Mouse (Mus musculus): ENCODE measurements at regions not wholly inside any gene's neighbourhood (a gene's known extent, or its start where the extent isn't known, plus 50 kb on each side); places are given as distances from the start of the nearest gene placed in this dataset.

DNA sequence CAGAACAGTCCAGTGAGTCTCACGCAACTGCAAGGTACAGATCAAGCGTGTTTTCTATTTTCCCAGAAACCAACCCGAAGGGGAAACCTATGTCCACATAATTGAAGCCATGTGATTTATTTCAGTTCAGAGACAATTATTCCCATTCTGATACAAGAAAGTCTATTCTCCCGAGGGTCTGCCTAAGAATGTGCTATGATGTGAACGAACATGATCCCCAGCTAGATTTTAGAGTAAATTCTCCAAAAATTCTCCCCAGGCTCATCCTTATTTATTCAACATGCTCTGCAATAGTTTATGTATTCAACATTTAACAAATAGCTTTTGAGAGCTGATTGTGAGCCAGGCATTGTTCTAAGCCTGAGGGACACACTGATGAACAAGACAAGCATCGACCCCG lies 277.9 kb upstream of the Cdh5 start:
- TF ChIP-seq CTCF (IDR thresholded peaks at IDR 0.05) (no peak), POLR2A (IDR thresholded peaks at IDR 0.05; ENCODE audit: insufficient read depth, low read depth, low read length) (no peak)

Data from heart, adult 2 months (tissue).